Mouse (Mus musculus): Measurements from ENCODE around the gene Nmnat3. TPM values are rescaled to one million over a fixed set of nuclear protein-coding genes. Genes with fewer than 3 reads are reported as not detected.

The Nmnat3 gene
- polyA plus RNA-seq, 1 experiment from 2014 or later: 14.2 TPM

- Histone ChIP-seq H3K9ac (replicated peaks) (peak overlapping the region; percentile 65; the same call in 1 of the 2 replicates), H3K27ac (ENCODE audit: low read depth) (peak overlapping the region; percentile 86), H3K36me3 (replicated peaks; ENCODE audit: insufficient read depth, low read length) (peaks cover 10% of the 10 kb centered on the region), H3K27me3 (ENCODE audit: insufficient read depth, low read length) (no peaks in the 10 kb centered on the region), H3K4me1 (ENCODE audit: insufficient read depth) (peaks cover 27% of the 10 kb centered on the region), H3K4me3 (ENCODE audit: low read depth, low read length) (peak overlapping the region; percentile 27), H3K9me3 (ENCODE audit: low read length) (no peaks in the 10 kb centered on the region), H3K4me2 (ENCODE audit: low read depth, low read length) (peak overlapping the region; percentile 68)
- no peak for TF ChIP-seq CTCF (IDR thresholded peaks at IDR 0.05; ENCODE audit: low read depth)
- TF ChIP-seq EP300 (IDR thresholded peaks at IDR 0.05; ENCODE audit: low read depth): peak; percentile 95
- ATAC-seq: peak; percentile 84
- WGBS (ENCODE audit: insufficient replicate concordance): 52% methylated on average over 7 of the region's 7 CpGs
- peak; percentile 75 for DNase-seq
These were observed 12.0 kb downstream of the Nmnat3 start for GRCm38 (mm10) chr9:98299235-98299634.

- DNase-seq (no peak), ATAC-seq (no peak)
- TF ChIP-seq EP300 (IDR thresholded peaks at IDR 0.05; ENCODE audit: low read depth): no peak
- TF ChIP-seq CTCF (IDR thresholded peaks at IDR 0.05; ENCODE audit: low read depth): no peak
- Histone ChIP-seq H3K27ac (ENCODE audit: low read depth) (no peak overlapping the region), H3K36me3 (replicated peaks; ENCODE audit: insufficient read depth, low read length) (peaks cover 16% of the 10 kb centered on the region), H3K27me3 (ENCODE audit: insufficient read depth, low read length) (no peaks in the 10 kb centered on the region), H3K4me2 (ENCODE audit: low read depth, low read length) (no peak overlapping the region), H3K4me1 (ENCODE audit: insufficient read depth) (peaks cover 27% of the 10 kb centered on the region), H3K4me3 (ENCODE audit: low read depth, low read length) (no peak overlapping the region), H3K9ac (replicated peaks) (no peak overlapping the region), H3K9me3 (ENCODE audit: low read length) (no peaks in the 10 kb centered on the region)
- WGBS (ENCODE audit: insufficient replicate concordance): 86% methylated on average over 7 of the region's 7 CpGs
These were observed 13.3 kb downstream of the Nmnat3 start for GRCm38 (mm10) chr9:98300582-98300981.

- ATAC-seq: peak; percentile 21; the same call in 1 of the 2 replicates
- Histone ChIP-seq H3K9ac (replicated peaks) (no peak overlapping the region; the same call in 1 of the 2 replicates), H3K9me3 (ENCODE audit: low read length) (0 out of 2 replicates have a peak, but pooled peaks cover 4% of the 10 kb centered on the region), H3K4me3 (ENCODE audit: low read depth, low read length) (no peak overlapping the region), H3K4me1 (ENCODE audit: insufficient read depth) (no peaks in the 10 kb centered on the region), H3K27ac (ENCODE audit: low read depth) (no peak overlapping the region), H3K4me2 (ENCODE audit: low read depth, low read length) (no peak overlapping the region), H3K27me3 (ENCODE audit: insufficient read depth, low read length) (no peaks in the 10 kb centered on the region), H3K36me3 (replicated peaks; ENCODE audit: insufficient read depth, low read length) (peaks cover 21% of the 10 kb centered on the region)
- TF ChIP-seq CTCF (IDR thresholded peaks at IDR 0.05; ENCODE audit: low read depth) (no peak), EP300 (IDR thresholded peaks at IDR 0.05; ENCODE audit: low read depth) (no peak)
- no peak for DNase-seq
- WGBS (ENCODE audit: insufficient replicate concordance): 70% methylated on average over 6 of the region's 6 CpGs
These were observed 19.8 kb downstream of the Nmnat3 start for GRCm38 (mm10) chr9:98307011-98307410.

- H3K36me3 ChIP-seq (replicated peaks; ENCODE audit: insufficient read depth, low read length): peaks cover 5% of the 10 kb centered on the region; the same call in 1 of the 2 replicates
- H3K4me3 ChIP-seq (ENCODE audit: low read depth, low read length): no peak overlapping the region
- H3K9me3 ChIP-seq (ENCODE audit: low read length): 0 out of 2 replicates have a peak, but pooled peaks cover 4% of the 10 kb centered on the region
- H3K27me3 ChIP-seq (ENCODE audit: insufficient read depth, low read length): no peaks in the 10 kb centered on the region
- no peak overlapping the region for H3K27ac ChIP-seq (ENCODE audit: low read depth)
- 88% methylated on average over 12 of the region's 12 CpGs for WGBS (ENCODE audit: insufficient replicate concordance)
- DNase-seq (no peak), ATAC-seq (no peak)
- no peak overlapping the region for H3K9ac ChIP-seq (replicated peaks)
- no peak overlapping the region for H3K4me2 ChIP-seq (ENCODE audit: low read depth, low read length)
- no peak for TF ChIP-seq CTCF (IDR thresholded peaks at IDR 0.05; ENCODE audit: low read depth)
- TF ChIP-seq EP300 (IDR thresholded peaks at IDR 0.05; ENCODE audit: low read depth): no peak
- H3K4me1 ChIP-seq (ENCODE audit: insufficient read depth): peaks cover 22% of the 10 kb centered on the region
These were observed 24.2 kb downstream of the Nmnat3 start for GRCm38 (mm10) chr9:98311316-98311965.

- Histone ChIP-seq H3K4me3 (ENCODE audit: low read depth, low read length) (no peak overlapping the region), H3K9me3 (ENCODE audit: low read length) (0 out of 2 replicates have a peak, but pooled peaks cover 4% of the 10 kb centered on the region), H3K4me2 (ENCODE audit: low read depth, low read length) (peak overlapping the region; percentile 33), H3K27ac (ENCODE audit: low read depth) (peak overlapping the region; percentile 48), H3K27me3 (ENCODE audit: insufficient read depth, low read length) (no peaks in the 10 kb centered on the region), H3K9ac (replicated peaks) (peak overlapping the region; percentile 11; the same call in 1 of the 2 replicates), H3K4me1 (ENCODE audit: insufficient read depth) (peaks cover 22% of the 10 kb centered on the region), H3K36me3 (replicated peaks; ENCODE audit: insufficient read depth, low read length) (peaks cover 7% of the 10 kb centered on the region; the same call in 1 of the 2 replicates)
- DNase-seq: no peak
- WGBS (ENCODE audit: insufficient replicate concordance): 64% methylated on average over 6 of the region's 6 CpGs
- peak; percentile 38; the same call in 1 of the 2 replicates for ATAC-seq
- TF ChIP-seq CTCF (IDR thresholded peaks at IDR 0.05; ENCODE audit: low read depth) (no peak), EP300 (IDR thresholded peaks at IDR 0.05; ENCODE audit: low read depth) (no peak; the same call in 1 of the 2 replicates)
These were observed 25.6 kb downstream of the Nmnat3 start for GRCm38 (mm10) chr9:98312622-98313374.

GRCm38 (mm10) chr9:98313587-98313986, 26.4 kb downstream of the Nmnat3 start:
- Histone ChIP-seq H3K9ac (replicated peaks) (0 out of 2 replicates have a peak overlapping the region, but pooled peaks have one; percentile 41), H3K4me3 (ENCODE audit: low read depth, low read length) (0 out of 2 replicates have a peak overlapping the region, but pooled peaks have one; percentile 15), H3K36me3 (replicated peaks; ENCODE audit: insufficient read depth, low read length) (peaks cover 7% of the 10 kb centered on the region; the same call in 1 of the 2 replicates), H3K27me3 (ENCODE audit: insufficient read depth, low read length) (no peaks in the 10 kb centered on the region), H3K4me2 (ENCODE audit: low read depth, low read length) (peak overlapping the region; percentile 61), H3K4me1 (ENCODE audit: insufficient read depth) (peaks cover 22% of the 10 kb centered on the region), H3K9me3 (ENCODE audit: low read length) (0 out of 2 replicates have a peak, but pooled peaks cover 4% of the 10 kb centered on the region), H3K27ac (ENCODE audit: low read depth) (peak overlapping the region; percentile 78)
- DNase-seq (peak; percentile 57), ATAC-seq (peak; percentile 97)
- TF ChIP-seq EP300 (IDR thresholded peaks at IDR 0.05; ENCODE audit: low read depth) (peak; percentile 98), CTCF (IDR thresholded peaks at IDR 0.05; ENCODE audit: low read depth) (no peak)
- 46% methylated on average over 6 of the region's 6 CpGs for WGBS (ENCODE audit: insufficient replicate concordance)

Data from liver, postnatal 0 days (tissue).